Mouse (Mus musculus): Measurements from ENCODE around the gene Rbbp9. TPM values are rescaled to one million over a fixed set of nuclear protein-coding genes. Genes with fewer than 3 reads are reported as not detected.

Rbbp9 gene
- polyA plus RNA-seq, 1 experiment from 2014 or later = 43.2 TPM

Other genes with a start within 250 kb of the Rbbp9 start
- gene Ovol2, start 218.7 kb downstream of the Rbbp9 start, polyA plus RNA-seq (2015; fragmentation: Nextera tagmentation; extraction: Ambion mirVana) = 0.08 and 0.18 TPM in 2 replicates
- gene Kat14, start 181.9 kb downstream of the Rbbp9 start, polyA plus RNA-seq (2015; fragmentation: Nextera tagmentation; extraction: Ambion mirVana) = 24.0 and 27.6 TPM in 2 replicates
- gene Pet117, start 181.9 kb downstream of the Rbbp9 start, polyA plus RNA-seq (2015; fragmentation: Nextera tagmentation; extraction: Ambion mirVana) = 1.7 and 3.2 TPM in 2 replicates
- gene Dzank1, start 23.5 kb downstream of the Rbbp9 start, polyA plus RNA-seq (2015; fragmentation: Nextera tagmentation; extraction: Ambion mirVana) = 0.66 TPM in 2 replicates
- gene Polr3f, start 23.2 kb downstream of the Rbbp9 start, polyA plus RNA-seq (2015; fragmentation: Nextera tagmentation; extraction: Ambion mirVana) = 17.6 and 17.8 TPM in 2 replicates
- gene Sec23b, start 5.4 kb upstream of the Rbbp9 start, polyA plus RNA-seq (2015; fragmentation: Nextera tagmentation; extraction: Ambion mirVana) = 39.8 and 52.0 TPM in 2 replicates
- gene Smim26, start 43.2 kb upstream of the Rbbp9 start, polyA plus RNA-seq (2015; fragmentation: Nextera tagmentation; extraction: Ambion mirVana) = 40.8 and 59.0 TPM in 2 replicates
- gene Dtd1, start 49.0 kb upstream of the Rbbp9 start, polyA plus RNA-seq (2015; fragmentation: Nextera tagmentation; extraction: Ambion mirVana) = 26.7 and 28.4 TPM in 2 replicates